Mouse (Mus musculus) forebrain, embryonic 11.5 days (tissue): Measurements from ENCODE around the gene Nmt1. TPM values are rescaled to one million over a fixed set of nuclear protein-coding genes. Genes with fewer than 3 reads are reported as not detected.

Source experiments
- ATAC-seq: fragments of 200-750 bp; cut with Nextera tagmentation; replicated peaks from 2 replicates; pipeline ENCODE4 v1.8.0; 2017; ENCODE audit warnings: moderate TSS enrichment; ENCODE audit not compliant: low FRiP score
- DNase-seq: peaks from one replicate; pipeline ENCODE4 v3.0.0-alpha.2; 2017; ENCODE audit warnings: low spot score
- H3K27ac ChIP-seq: fragments of 300-500 bp; sonication (generic); 2 replicates; pipeline ENCODE4 v1.5.1; 2014; ENCODE audit warnings: low read depth, low read length
- H3K27me3 ChIP-seq: fragments of 300-500 bp; sonication (generic); 2 replicates; pipeline ENCODE4 v1.6.1; 2014; ENCODE audit warnings: mild to moderate bottlenecking, low read length, mixed read lengths; ENCODE audit not compliant: control insufficient read depth, insufficient read depth
- H3K36me3 ChIP-seq: fragments of 300-500 bp; sonication (generic); 2 replicates; pipeline ENCODE4 v1.6.1; 2014; ENCODE audit warnings: mild to moderate bottlenecking, low read length, moderate library complexity, mixed read lengths; ENCODE audit not compliant: control insufficient read depth, insufficient read depth
- H3K4me1 ChIP-seq: fragments of 300-500 bp; sonication (generic); replicated peaks from 2 replicates; pipeline ENCODE4 v1.6.1; 2014; ENCODE audit warnings: low read length, mixed read lengths; ENCODE audit not compliant: control insufficient read depth, insufficient read depth
- H3K4me2 ChIP-seq: fragments of 300-500 bp; sonication (generic); 2 replicates; pipeline ENCODE4 v1.6.1; 2014; ENCODE audit warnings: low read depth, mild to moderate bottlenecking, low read length, moderate library complexity, mixed read lengths; ENCODE audit not compliant: severe bottlenecking
- H3K4me3 ChIP-seq: fragments of 300-500 bp; sonication (generic); 2 replicates; pipeline ENCODE4 v1.5.1; 2014; ENCODE audit warnings: low read depth, low read length
- H3K9ac ChIP-seq: fragments of 300-500 bp; sonication (generic); 2 replicates; pipeline ENCODE4 v1.6.1; 2014; ENCODE audit warnings: low read length
- H3K9me3 ChIP-seq: fragments of 300-500 bp; sonication (generic); 2 replicates; pipeline ENCODE4 v1.6.1; 2016; ENCODE audit warnings: low read length, mixed read lengths; ENCODE audit not compliant: control insufficient read depth
- WGBS: fragments of 180-500 bp; shearing (Covaris S2); extraction: QIAGEN DNeasy Blood & Tissue Kit; methylation state at CpG from one replicate; pipeline ENCODE4 v1.1.7; 2014; 5-methylcytosine and 5-hydroxymethylcytosine counted together
- polyA plus RNA-seq: library from polyadenylated mRNA; unstranded; fragments of >200 nt; fragmentation: Nextera tagmentation; extraction: Ambion mirVana; gene quantifications from 2 replicates; pipeline ENCODE4 v1.2.1, GENCODE M21; 2014

Gene Nmt1
- polyA plus RNA-seq, 1 experiment from 2014 or later: 53.8 TPM

- Histone ChIP-seq H3K4me1 (peaks cover under 1% of the 10 kb centered on the region; the same call in 1 of the 2 replicates), H3K36me3 (no peaks in the 10 kb centered on the region; the same call in 1 of the 2 replicates), H3K9ac (no peak overlapping the region), H3K27me3 (no peaks in the 10 kb centered on the region), H3K4me2 (no peak overlapping the region), H3K27ac (no peak overlapping the region), H3K9me3 (no peaks in the 10 kb centered on the region), H3K4me3 (no peak overlapping the region)
- DNase-seq: no peak
- 64% methylated on average over 3 of the region's 3 CpGs for WGBS
- no peak for ATAC-seq
Observed at GRCm38 (mm10) chr11:103020713-103021335, 7.2 kb upstream of the Nmt1 start.

DNA sequence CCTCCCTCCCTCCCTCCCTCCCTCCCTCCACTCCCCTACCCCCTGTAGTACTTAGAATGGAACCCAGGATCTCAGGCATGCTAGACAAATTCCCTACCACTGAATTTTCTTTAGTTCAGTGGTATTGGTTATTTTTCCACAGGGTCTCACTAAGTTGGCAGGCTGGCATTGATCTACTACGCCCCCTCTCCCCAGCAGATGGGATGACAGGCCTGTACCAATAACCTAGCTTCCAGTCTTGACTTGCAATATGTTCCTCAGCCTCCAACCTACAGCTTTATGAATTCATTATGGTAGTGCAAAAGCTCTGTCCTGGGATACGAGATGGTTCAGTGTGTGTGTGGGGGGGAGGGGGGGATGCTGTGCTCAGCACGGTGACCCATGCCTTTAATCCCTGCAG is 4.0 kb upstream of the Nmt1 start:
- Histone ChIP-seq H3K4me2 (no peak overlapping the region), H3K4me3 (no peak overlapping the region), H3K36me3 (no peaks in the 10 kb centered on the region; the same call in 1 of the 2 replicates), H3K9me3 (no peaks in the 10 kb centered on the region), H3K9ac (no peak overlapping the region), H3K27ac (no peak overlapping the region), H3K27me3 (no peaks in the 10 kb centered on the region), H3K4me1 (no peaks in the 10 kb centered on the region)
- 91% methylated on average over 3 of the region's 3 CpGs for WGBS
- DNase-seq: no peak
- ATAC-seq: no peak

GRCm38 (mm10) chr11:103026901-103027300 is 1.1 kb upstream of the Nmt1 start:
- H3K4me2 ChIP-seq: peak overlapping the region; percentile 65; the same call in 1 of the 2 replicates
- no peak overlapping the region for H3K27ac ChIP-seq
- ATAC-seq: no peak
- H3K27me3 ChIP-seq: no peaks in the 10 kb centered on the region
- H3K4me1 ChIP-seq: peaks cover 5% of the 10 kb centered on the region; the same call in 1 of the 2 replicates
- no peak overlapping the region for H3K4me3 ChIP-seq
- no peaks in the 10 kb centered on the region for H3K9me3 ChIP-seq
- 91% methylated on average over 3 of the region's 3 CpGs for WGBS
- H3K36me3 ChIP-seq: no peaks in the 10 kb centered on the region; the same call in 1 of the 2 replicates
- H3K9ac ChIP-seq: no peak overlapping the region
- no peak for DNase-seq

DNA sequence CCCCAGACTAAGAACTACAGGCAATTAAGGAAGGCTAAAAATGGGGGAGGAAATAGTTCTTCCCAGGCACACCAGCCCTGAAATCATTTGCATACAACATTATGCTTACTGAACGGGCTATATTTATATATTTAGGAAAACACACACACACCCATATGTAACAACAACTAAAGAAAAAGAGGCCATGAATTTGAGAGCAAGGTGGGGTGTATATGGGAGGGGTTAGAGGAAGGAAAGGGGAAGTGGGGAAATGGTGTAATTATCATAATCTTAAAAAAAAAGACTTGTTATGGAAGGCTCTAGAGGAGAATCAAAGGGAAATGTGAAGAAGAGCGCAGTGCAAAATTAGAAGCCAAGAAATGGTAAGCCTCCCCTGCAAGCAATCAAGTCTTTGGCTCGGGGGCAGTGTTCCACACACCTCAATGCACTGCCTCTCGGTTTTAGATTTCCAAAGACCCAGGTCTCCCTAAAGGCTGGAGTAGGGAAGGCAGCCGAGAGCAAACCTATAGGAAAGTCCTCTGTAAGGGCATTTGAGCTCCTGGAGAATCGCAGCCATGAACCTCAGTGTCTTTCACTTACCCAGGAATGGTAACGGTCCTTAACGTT is 317 bp upstream of the Nmt1 start:
- 17% methylated on average over 8 of the region's 8 CpGs for WGBS

DNA sequence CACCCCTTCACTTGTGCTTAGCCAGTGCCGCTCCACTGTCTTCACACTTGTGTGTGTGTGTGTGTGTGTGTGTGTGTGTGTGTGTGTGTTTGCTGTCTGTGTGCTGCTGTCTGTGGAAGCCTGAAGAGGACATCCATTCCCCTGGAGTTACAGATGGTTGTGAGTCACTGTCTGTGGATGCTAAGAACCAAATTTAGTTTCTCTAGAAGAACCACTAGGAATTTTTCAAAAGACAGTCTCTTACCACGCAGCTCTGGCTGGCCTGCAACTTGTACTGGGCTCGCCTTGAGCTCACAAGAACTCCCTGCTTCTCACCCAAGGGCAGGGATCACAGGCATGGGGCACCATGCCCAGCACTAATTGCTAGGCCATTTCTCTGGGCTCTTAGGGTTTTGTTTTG is 5.0 kb downstream of the Nmt1 start:
- no peak for DNase-seq
- no peaks in the 10 kb centered on the region for H3K36me3 ChIP-seq
- H3K4me2 ChIP-seq: no peak overlapping the region
- peaks cover 5% of the 10 kb centered on the region; the same call in 1 of the 2 replicates for H3K4me1 ChIP-seq
- ATAC-seq: no peak
- H3K27ac ChIP-seq: no peak overlapping the region
- no peaks in the 10 kb centered on the region for H3K9me3 ChIP-seq
- 88% methylated on average over 3 of the region's 3 CpGs for WGBS
- no peak overlapping the region for H3K4me3 ChIP-seq
- no peaks in the 10 kb centered on the region for H3K27me3 ChIP-seq
- no peak overlapping the region for H3K9ac ChIP-seq

More for the DNA sequence above, 317 bp upstream of the Nmt1 start:
- Histone ChIP-seq H3K4me2 (peak overlapping the region; percentile 65), H3K36me3 (no peaks in the 10 kb centered on the region; the same call in 1 of the 2 replicates), H3K27ac (peak overlapping the region; percentile 53; the same call in 1 of the 2 replicates), H3K4me3 (peak overlapping the region; percentile 71), H3K9ac (peak overlapping the region; percentile 78), H3K9me3 (no peaks in the 10 kb centered on the region), H3K27me3 (no peaks in the 10 kb centered on the region), H3K4me1 (peaks cover 5% of the 10 kb centered on the region; the same call in 1 of the 2 replicates)
- DNase-seq (no peak), ATAC-seq (peak; percentile 38; the same call in 1 of the 2 replicates)

DNA sequence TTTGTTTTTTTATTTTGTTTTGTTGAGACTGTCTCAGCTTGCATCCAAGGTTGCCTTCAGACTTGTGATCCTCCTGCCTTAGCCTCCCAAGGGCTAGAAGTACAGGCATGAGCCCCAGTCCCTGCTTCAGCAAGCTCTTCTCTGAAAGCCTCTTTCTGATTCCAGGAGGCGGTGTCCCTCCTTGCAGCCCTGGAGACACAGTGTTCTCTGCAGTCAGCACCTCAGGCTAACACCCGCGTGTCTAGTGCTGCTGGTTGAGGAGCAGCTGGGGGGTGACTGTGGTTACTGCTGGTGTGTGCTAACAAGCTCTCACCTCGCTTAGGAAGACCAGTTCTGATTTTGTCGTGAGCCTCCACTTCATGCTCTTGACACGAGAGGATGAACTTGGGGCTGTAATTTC is 7.0 kb downstream of the Nmt1 start:
- no peak overlapping the region for H3K4me3 ChIP-seq
- ATAC-seq (no peak), DNase-seq (no peak)
- no peak overlapping the region for H3K4me2 ChIP-seq
- 0 out of 2 replicates have a peak, but pooled peaks cover 1% of the 10 kb centered on the region for H3K4me1 ChIP-seq
- no peaks in the 10 kb centered on the region for H3K9me3 ChIP-seq
- H3K36me3 ChIP-seq: no peaks in the 10 kb centered on the region
- no peak overlapping the region for H3K27ac ChIP-seq
- WGBS: 90% methylated on average over 6 of the region's 6 CpGs
- H3K27me3 ChIP-seq: no peaks in the 10 kb centered on the region
- no peak overlapping the region for H3K9ac ChIP-seq

- DNase-seq (no peak), ATAC-seq (no peak)
- H3K27ac ChIP-seq: no peak overlapping the region
- no peaks in the 10 kb centered on the region for H3K27me3 ChIP-seq
- WGBS: 91% methylated on average over 8 of the region's 8 CpGs
- no peak overlapping the region for H3K4me2 ChIP-seq
- no peaks in the 10 kb centered on the region for H3K36me3 ChIP-seq
- no peak overlapping the region for H3K4me3 ChIP-seq
- H3K9me3 ChIP-seq: no peaks in the 10 kb centered on the region
- H3K9ac ChIP-seq: no peak overlapping the region
- H3K4me1 ChIP-seq: no peaks in the 10 kb centered on the region
Observed at GRCm38 (mm10) chr11:103036881-103037465, 9.0 kb downstream of the Nmt1 start.

DNA sequence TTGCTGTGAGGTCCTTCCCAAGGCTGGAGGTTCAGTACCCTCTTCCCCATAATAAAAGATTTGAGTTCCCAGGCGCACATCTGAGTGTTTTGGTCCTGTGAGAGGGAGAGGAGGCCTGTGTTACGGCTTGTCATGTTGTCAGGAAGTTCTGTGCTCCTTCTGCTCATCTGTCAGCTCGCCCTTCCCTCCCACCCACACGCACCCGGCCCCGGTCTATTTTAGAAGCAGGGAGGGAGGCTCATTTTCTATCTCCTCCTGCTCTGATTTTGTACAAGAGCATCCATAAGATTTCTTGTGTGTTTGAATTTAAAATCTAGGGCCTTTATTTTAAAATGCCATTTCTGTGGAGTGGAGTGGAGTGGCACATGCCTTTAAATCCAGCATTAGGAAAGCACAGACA is 10.0 kb downstream of the Nmt1 start:
- Histone ChIP-seq H3K4me2 (no peak overlapping the region), H3K4me1 (no peaks in the 10 kb centered on the region), H3K4me3 (no peak overlapping the region), H3K36me3 (no peaks in the 10 kb centered on the region), H3K9me3 (no peaks in the 10 kb centered on the region), H3K27me3 (no peaks in the 10 kb centered on the region), H3K9ac (no peak overlapping the region), H3K27ac (no peak overlapping the region)
- no peak for ATAC-seq
- WGBS: 92% methylated on average over 6 of the region's 6 CpGs
- DNase-seq: no peak
